8 mouse cellular contexts compared by ENCODE assay signal in genomic region chr7:15921796-15922195, GRCm38 (mm10). TPM values are rescaled to one million over a fixed set of nuclear protein-coding genes. Genes with fewer than 3 reads are reported as not detected.
DNase-seq lines count a peak whose midpoint lies in the region; ATAC-seq and TF ChIP-seq lines count a peak whose summit lies in the region.

No protein-coding gene starts in this region.

- H3K27me3 ChIP-seq in CH12.LX (replicated peaks), result peaks cover 11% of the 10 kb centered on the region
- H3K27me3 ChIP-seq in heart, embryonic 15.5 days, result no peaks in the 10 kb centered on the region
- no peaks in the 10 kb centered on the region for H3K27me3 ChIP-seq in limb, embryonic 14.5 days (ENCODE audit: control insufficient read depth, insufficient read depth, low read length)
- 0 out of 2 replicates have a peak, but pooled peaks cover 9% of the 10 kb centered on the region for H3K27me3 ChIP-seq in midbrain, embryonic 13.5 days

- TF ChIP-seq POLR2A in CH12.LX (IDR thresholded peaks at IDR 0.05; ENCODE audit: low read depth, low read length), result no peak
- TF ChIP-seq POLR2A in limb, embryonic 14.5 days (IDR thresholded peaks at IDR 0.05; ENCODE audit: borderline replicate concordance, extremely low read depth, insufficient read depth, insufficient read length), result no peak

- peak; percentile 68 for TF ChIP-seq EP300 in CH12.LX (IDR thresholded peaks at IDR 0.05; ENCODE audit: low read length)

- peak overlapping the region; percentile 81 to 84 (median 81) for H3K4me3 ChIP-seq in CH12.LX (replicated peaks in 1 of 3; ENCODE audit: low read depth in 2 of 3, low read length in 2 of 3, poor library complexity in 1 of 3)
- H3K4me3 ChIP-seq in heart, embryonic 15.5 days, result peak overlapping the region; percentile 75
- peak overlapping the region; percentile 79 for H3K4me3 ChIP-seq in limb, embryonic 14.5 days (replicated peaks; ENCODE audit: low read length)
- peak overlapping the region; percentile 80 for H3K4me3 ChIP-seq in midbrain, embryonic 13.5 days (replicated peaks)

- dilution Hi-C loops in CH12.LX (cut with MboI; ENCODE audit: extremely low pct_ligation_motif_present, extremely low pct_unique_long_range_greater_than_20kb, low sequenced_read_pairs), result no loop called here

- peak overlapping the region; percentile 86; the same call in 1 of the 2 replicates for H3K4me2 ChIP-seq in CH12.LX (ENCODE audit: insufficient read depth, low read depth, poor library complexity, severe bottlenecking)
- peak overlapping the region; percentile 76 for H3K4me2 ChIP-seq in heart, embryonic 15.5 days
- H3K4me2 ChIP-seq in limb, embryonic 14.5 days (replicated peaks; ENCODE audit: low read depth, low read length, severe bottlenecking), result peak overlapping the region; percentile 80
- peak overlapping the region; percentile 85 for H3K4me2 ChIP-seq in midbrain, embryonic 13.5 days (replicated peaks)

- peaks cover 16 to 26% of the 10 kb centered on the region in 2 experiments for H3K4me1 ChIP-seq in CH12.LX (ENCODE audit: control insufficient read depth in 1 of 2, insufficient read depth in 2 of 2)
- peaks cover 27% of the 10 kb centered on the region for H3K4me1 ChIP-seq in heart, embryonic 15.5 days (replicated peaks)
- peaks cover 14% of the 10 kb centered on the region for H3K4me1 ChIP-seq in limb, embryonic 14.5 days (ENCODE audit: control insufficient read depth, insufficient read depth, low read length)
- H3K4me1 ChIP-seq in midbrain, embryonic 13.5 days (replicated peaks), result peaks cover 23% of the 10 kb centered on the region

- under 1% methylated on average over 10 of the region's 10 CpGs for WGBS in heart, embryonic 15.5 days
- 0% methylated on average over 10 of the region's 10 CpGs for WGBS in limb, embryonic 14.5 days
- WGBS in midbrain, embryonic 13.5 days, result 1% methylated on average over 10 of the region's 10 CpGs

- no peak for TF ChIP-seq RAD21 in CH12.LX (IDR thresholded peaks at IDR 0.05; ENCODE audit: low read depth, low read length)

- in situ Hi-C loops in CH12.LX (cut with MboI; ENCODE audit: low pct_ligation_motif_present, low pct_unique_long_range_greater_than_20kb, low sequenced_read_pairs), result no loop called here

- H3K27ac ChIP-seq in CH12.LX (ENCODE audit: insufficient read depth, low read depth), result peak overlapping the region; percentile 69
- H3K27ac ChIP-seq in heart, embryonic 15.5 days, result peak overlapping the region; percentile 76
- peak overlapping the region; percentile 87 for H3K27ac ChIP-seq in limb, embryonic 14.5 days (replicated peaks; ENCODE audit: low read depth, low read length)
- H3K27ac ChIP-seq in midbrain, embryonic 13.5 days, result peak overlapping the region; percentile 71

- DNase-seq in 416B (ENCODE audit: low read depth) (peak; percentile 84), CH12.LX (ENCODE audit: extremely low read depth) (peak; percentile 90)
- DNase-seq in embryo, embryonic 11.5 days (ENCODE audit: low read depth, low spot score), result peak; percentile 46
- peak; percentile 68 for DNase-seq in limb, embryonic 14.5 days (ENCODE audit: low spot score)
- DNase-seq in thymus, adult 18-20 months, result peak; percentile 20 to 53
- no peak for DNase-seq in testis, postnatal 10 days (ENCODE audit: low spot score)

- H3K9ac ChIP-seq in CH12.LX (ENCODE audit: insufficient read depth, low read depth), result peak overlapping the region; percentile 88
- peak overlapping the region; percentile 70 for H3K9ac ChIP-seq in heart, embryonic 15.5 days
- peak overlapping the region; percentile 82 for H3K9ac ChIP-seq in limb, embryonic 14.5 days (ENCODE audit: low read depth, low read length, severe bottlenecking)
- peak overlapping the region; percentile 75 for H3K9ac ChIP-seq in midbrain, embryonic 13.5 days (replicated peaks)

- peaks cover 30 to 37% of the 10 kb centered on the region in 2 experiments for H3K36me3 ChIP-seq in CH12.LX (replicated peaks in 1 of 2; ENCODE audit: control insufficient read depth in 1 of 2, insufficient read depth in 1 of 2, low read length in 1 of 2)
- peaks cover 28% of the 10 kb centered on the region for H3K36me3 ChIP-seq in heart, embryonic 15.5 days
- peaks cover 30% of the 10 kb centered on the region for H3K36me3 ChIP-seq in limb, embryonic 14.5 days (ENCODE audit: control insufficient read depth, insufficient read depth, low read length)
- peaks cover 37% of the 10 kb centered on the region for H3K36me3 ChIP-seq in midbrain, embryonic 13.5 days

- ATAC-seq in heart, embryonic 15.5 days (replicated peaks; ENCODE audit: insufficient number of reproducible peaks, insufficient read depth, low FRiP score, low read depth), result peak; percentile 53
- ATAC-seq in limb, embryonic 14.5 days (ENCODE audit: low FRiP score, low read depth), result peak; percentile 48
- peak; percentile 60 for ATAC-seq in midbrain, embryonic 13.5 days

- no peak for TF ChIP-seq CTCF in CH12.LX (conservative IDR thresholded peaks at IDR 0.05 in 1 of 2, IDR thresholded peaks at IDR 0.05 in 1 of 2; ENCODE audit: low read depth in 2 of 2, low read length in 2 of 2)

- H3K9me3 ChIP-seq in CH12.LX (replicated peaks; ENCODE audit: low read length), result no peaks in the 10 kb centered on the region
- H3K9me3 ChIP-seq in heart, embryonic 15.5 days (replicated peaks), result no peaks in the 10 kb centered on the region
- H3K9me3 ChIP-seq in limb, embryonic 14.5 days (ENCODE audit: control insufficient read depth, low read length), result no peaks in the 10 kb centered on the region
- no peaks in the 10 kb centered on the region for H3K9me3 ChIP-seq in midbrain, embryonic 13.5 days

- H3K79me2 ChIP-seq in CH12.LX (replicated peaks; ENCODE audit: control insufficient read depth, extremely low read depth, insufficient read depth, poor library complexity, severe bottlenecking), result peaks cover 22% of the 10 kb centered on the region

TF ChIP-seq in CH12.LX, 34 proteins besides CTCF, POLR2A, EP300 and RAD21 (continues in another document):
- no peak for TF ChIP-seq ZKSCAN1 (IDR thresholded peaks at IDR 0.05; ENCODE audit: borderline replicate concordance, low read depth, low read length)
- peak; percentile 90 for TF ChIP-seq MAZ (IDR thresholded peaks at IDR 0.05; ENCODE audit: low read depth, low read length)
- peak; percentile 4; the same call in 1 of the 2 replicates for TF ChIP-seq ELF1 (IDR thresholded peaks at IDR 0.05; ENCODE audit: low read depth, low read length)
- 0 out of 2 replicates have a peak, but pooled peaks have one; percentile 48 for TF ChIP-seq KAT2A (IDR thresholded peaks at IDR 0.05; ENCODE audit: insufficient replicate concordance, low read length)
- peak; percentile 93 for TF ChIP-seq USF1 (IDR thresholded peaks at IDR 0.05; ENCODE audit: low read depth, low read length)
- TF ChIP-seq MAFK (IDR thresholded peaks at IDR 0.05; ENCODE audit: insufficient replicate concordance, low read length), result no peak
- TF ChIP-seq JUN (IDR thresholded peaks at IDR 0.05; ENCODE audit: insufficient read depth, low read depth, low read length), result no peak
- TF ChIP-seq BHLHE40 (IDR thresholded peaks at IDR 0.05; ENCODE audit: low read depth, low read length), result peak; percentile 96
- no peak for TF ChIP-seq RCOR1 (conservative IDR thresholded peaks at IDR 0.05; ENCODE audit: low read depth, low read length)
- peak; percentile 93 for TF ChIP-seq MXI1 (IDR thresholded peaks at IDR 0.05; ENCODE audit: low read depth, low read length)

RNA-seq across cellular contexts. Expression of gene Selenow, which starts 0.4 kb away (rescaled TPM):
- total RNA-seq in CH12.LX (2012; rRNA removed) (62.2 and 65.2 TPM in 2 replicates), CH12.LX (2014; rRNA removed) (44.1 and 44.9 TPM in 2 replicates)
- polyA plus RNA-seq in CH12.LX (2012; ENCODE audit: insufficient read length, low read depth), result 244 and 257 TPM in 2 replicates
- 644 and 688 TPM in 2 replicates for polyA plus RNA-seq in heart, embryonic 15.5 days (2015; fragmentation: Nextera tagmentation; extraction: Ambion mirVana)
- 582 and 588 TPM in 2 replicates for polyA plus RNA-seq in limb, embryonic 14.5 days (2012; rRNA removed)
- 1,065 and 1,091 TPM in 2 replicates for polyA plus RNA-seq in limb, embryonic 14.5 days (2014; fragmentation: Nextera tagmentation; extraction: Ambion mirVana)
- 1,286 and 1,320 TPM in 2 replicates for polyA plus RNA-seq in midbrain, embryonic 13.5 days (2015; fragmentation: Nextera tagmentation; extraction: Ambion mirVana)

RNA-seq across cellular contexts. Expression of gene Nop53, which starts 24.1 kb away (rescaled TPM):
- total RNA-seq in CH12.LX (2012; rRNA removed) (234 and 310 TPM in 2 replicates), CH12.LX (2014; rRNA removed) (171 and 199 TPM in 2 replicates)
- 291 and 339 TPM in 2 replicates for polyA plus RNA-seq in CH12.LX (2012; ENCODE audit: insufficient read length, low read depth)
- 118 and 124 TPM in 2 replicates for polyA plus RNA-seq in heart, embryonic 15.5 days (2015; fragmentation: Nextera tagmentation; extraction: Ambion mirVana)
- 176 and 181 TPM in 2 replicates for polyA plus RNA-seq in limb, embryonic 14.5 days (2012; rRNA removed)
- 192 and 210 TPM in 2 replicates for polyA plus RNA-seq in limb, embryonic 14.5 days (2014; fragmentation: Nextera tagmentation; extraction: Ambion mirVana)
- 140 and 151 TPM in 2 replicates for polyA plus RNA-seq in midbrain, embryonic 13.5 days (2015; fragmentation: Nextera tagmentation; extraction: Ambion mirVana)

RNA-seq across cellular contexts. Expression of gene Crxos, which starts 39.4 kb away (rescaled TPM):
- 0.71 TPM in 1 of 2 replicates, not detected in the other for total RNA-seq in CH12.LX (2012; rRNA removed)
- total RNA-seq in CH12.LX (2014; rRNA removed), result 1.1 and 1.7 TPM in 2 replicates
- 0.94 and 1.5 TPM in 2 replicates for polyA plus RNA-seq in CH12.LX (2012; ENCODE audit: insufficient read length, low read depth)
- not detected in 2 replicates for polyA plus RNA-seq in heart, embryonic 15.5 days (2015; fragmentation: Nextera tagmentation; extraction: Ambion mirVana)
- not detected in 2 replicates for polyA plus RNA-seq in limb, embryonic 14.5 days (2012; rRNA removed)
- not detected in 2 replicates for polyA plus RNA-seq in limb, embryonic 14.5 days (2014; fragmentation: Nextera tagmentation; extraction: Ambion mirVana)
- polyA plus RNA-seq in midbrain, embryonic 13.5 days (2015; fragmentation: Nextera tagmentation; extraction: Ambion mirVana), result 0.34 and 0.81 TPM in 2 replicates

RNA-seq across cellular contexts. Expression of gene Crx, which starts 42.0 kb away (rescaled TPM):
- not detected in 2 replicates for total RNA-seq in CH12.LX (2012; rRNA removed)
- not detected in 2 replicates for total RNA-seq in CH12.LX (2014; rRNA removed)
- polyA plus RNA-seq in CH12.LX (2012; ENCODE audit: insufficient read length, low read depth), result not detected in 2 replicates
- polyA plus RNA-seq in heart, embryonic 15.5 days (2015; fragmentation: Nextera tagmentation; extraction: Ambion mirVana), result not detected in 2 replicates
- polyA plus RNA-seq in limb, embryonic 14.5 days (2012; rRNA removed), result not detected in 2 replicates
- not detected in 2 replicates for polyA plus RNA-seq in limb, embryonic 14.5 days (2014; fragmentation: Nextera tagmentation; extraction: Ambion mirVana)
- 0.10 and 0.43 TPM in 2 replicates for polyA plus RNA-seq in midbrain, embryonic 13.5 days (2015; fragmentation: Nextera tagmentation; extraction: Ambion mirVana)

RNA-seq across cellular contexts. Expression of gene Ehd2, which starts 45.6 kb away (rescaled TPM):
- total RNA-seq in CH12.LX (2012; rRNA removed), result 4.7 and 7.0 TPM in 2 replicates
- 1.1 and 1.2 TPM in 2 replicates for total RNA-seq in CH12.LX (2014; rRNA removed)
- 4.4 and 5.2 TPM in 2 replicates for polyA plus RNA-seq in CH12.LX (2012; ENCODE audit: insufficient read length, low read depth)
- 62.8 TPM in 2 replicates for polyA plus RNA-seq in heart, embryonic 15.5 days (2015; fragmentation: Nextera tagmentation; extraction: Ambion mirVana)
- polyA plus RNA-seq in limb, embryonic 14.5 days (2012; rRNA removed), result 47.6 and 62.0 TPM in 2 replicates
- 42.5 and 49.3 TPM in 2 replicates for polyA plus RNA-seq in limb, embryonic 14.5 days (2014; fragmentation: Nextera tagmentation; extraction: Ambion mirVana)
- 3.3 and 4.7 TPM in 2 replicates for polyA plus RNA-seq in midbrain, embryonic 13.5 days (2015; fragmentation: Nextera tagmentation; extraction: Ambion mirVana)
